Mouse (Mus musculus): Measurements from ENCODE around the gene Pglyrp1.

- TF ChIP-seq KAT2A (IDR thresholded peaks at IDR 0.05; ENCODE audit: insufficient replicate concordance, low read length) (no peak), USF1 (IDR thresholded peaks at IDR 0.05; ENCODE audit: low read depth, low read length) (no peak), GABPA (IDR thresholded peaks at IDR 0.05; ENCODE audit: insufficient replicate concordance, low read depth, low read length) (no peak), CTCF (conservative IDR thresholded peaks at IDR 0.05 in 1 of 2, IDR thresholded peaks at IDR 0.05 in 1 of 2; ENCODE audit: low read depth in 2 of 2, low read length in 2 of 2) (no peak), POLR2A (IDR thresholded peaks at IDR 0.05; ENCODE audit: low read depth, low read length) (no peak), ZC3H11A (IDR thresholded peaks at IDR 0.05; ENCODE audit: low read depth, low read length) (no peak), NELFE (IDR thresholded peaks at IDR 0.05; ENCODE audit: low read depth, low read length) (no peak)
These were observed 49.6 kb upstream of the Pglyrp1 start, which contains the start of gene Psg17 for GRCm38 (mm10) chr7:18821507-18821906.
